Mouse (Mus musculus) layer of hippocampus, adult 6 months (tissue): ENCODE measurements around the gene Kcnj14. TPM values are rescaled to one million over a fixed set of nuclear protein-coding genes. Genes with fewer than 3 reads are reported as not detected.

ENCODE experiments used
- long read RNA-seq, 2 experiments: library from polyadenylated mRNA; unstranded; transcript quantifications; one replicate each; pipeline ENCODE4 v2.0.0; 2019 to 2020
- polyA plus RNA-seq: library from polyadenylated mRNA; unstranded; fragments of <200 nt; fragmentation: Nextera tagmentation; gene quantifications from 2 replicates; pipeline ENCODE4 v1.2.3, GENCODE M21; 2021

The Kcnj14 gene
- polyA plus RNA-seq: 1.5 and 2.2 TPM in 2 replicates
- long read RNA-seq, experiment 1, partial matches to known transcripts: 1 of 1 reads
- long read RNA-seq, experiment 1, other reads (novel, unspliced or antisense): 0 of 1 reads
- long read RNA-seq, experiment 2, transcript Kcnj14-201 (3 exons, 2,681 nt): major isoform, 12 of 28 reads
- long read RNA-seq, experiment 2, partial matches to known transcripts: 16 of 28 reads
- long read RNA-seq, experiment 2, other reads (novel, unspliced or antisense): 0 of 28 reads

GRCm38 (mm10) chr7:45824598-45824997, at the start of gene Kcnj14:
Kcnj14 (minus strand) TSS chr7:45824782.

GRCm38 (mm10) chr7:45872624-45873023, 48.0 kb upstream of the Kcnj14 start, which contains the start of gene Kdelr1:
Kdelr1 (plus strand) TSS chr7:45872772.

GRCm38 (mm10) chr7:45830427-45831127, 6.0 kb upstream of the Kcnj14 start, which contains the start of gene Grwd1:
Grwd1 (minus strand) TSS chr7:45830944.

GRCm38 (mm10) chr7:45813787-45814779, 10.5 kb downstream of the Kcnj14 start, which contains the start of gene Cyth2:
Cyth2 (minus strand) TSS chr7:45814581.

GRCm38 (mm10) chr7:45784524-45785372, 39.8 kb downstream of the Kcnj14 start, which contains the start of gene Sult2b1:
Sult2b1 (minus strand) TSS chr7:45784669.

GRCm38 (mm10) chr7:45783511-45784091, 41.0 kb downstream of the Kcnj14 start, which contains the start of gene Lmtk3:
Lmtk3 (plus strand) TSS chr7:45783738.

Other genes starting within 250 kb of the Kcnj14 start
- not detected in 2 replicates for gene Fgf21, start 209.3 kb downstream of the Kcnj14 start, polyA plus RNA-seq
- gene Fut1, start 207.5 kb downstream of the Kcnj14 start, polyA plus RNA-seq: 0.08 TPM in 1 of 2 replicates, not detected in the other
- 0.09 TPM in 1 of 2 replicates, not detected in the other for gene Izumo1, start 203.0 kb downstream of the Kcnj14 start, polyA plus RNA-seq
- gene Rasip1, start 197.3 kb downstream of the Kcnj14 start, polyA plus RNA-seq: 2.3 and 3.1 TPM in 2 replicates
- gene Mamstr, start 184.8 kb downstream of the Kcnj14 start, polyA plus RNA-seq: 1.1 and 1.2 TPM in 2 replicates
- gene Fut2, start 158.4 kb downstream of the Kcnj14 start, polyA plus RNA-seq: 0.10 and 0.16 TPM in 2 replicates
- gene Ntn5, start 140.8 kb downstream of the Kcnj14 start, polyA plus RNA-seq: 5.2 and 6.6 TPM in 2 replicates
- gene Sec1, start 130.4 kb downstream of the Kcnj14 start, polyA plus RNA-seq: 0.15 and 0.36 TPM in 2 replicates
- gene Car11, start 124.9 kb downstream of the Kcnj14 start, polyA plus RNA-seq: 39.6 and 49.9 TPM in 2 replicates
- gene Dbp, start 119.7 kb downstream of the Kcnj14 start, polyA plus RNA-seq: 49.2 and 52.8 TPM in 2 replicates
- gene Rpl18, start 109.3 kb downstream of the Kcnj14 start, polyA plus RNA-seq: 357 and 361 TPM in 2 replicates
- 5.5 and 6.1 TPM in 2 replicates for gene Sphk2, start 106.8 kb downstream of the Kcnj14 start, polyA plus RNA-seq
- 0.09 TPM in 1 of 2 replicates, not detected in the other for gene Fam83e, start 103.6 kb downstream of the Kcnj14 start, polyA plus RNA-seq
- not detected in 2 replicates for gene Spaca4, start 99.0 kb downstream of the Kcnj14 start, polyA plus RNA-seq
- gene Lmtk3, start 41.0 kb downstream of the Kcnj14 start, polyA plus RNA-seq: 6.9 and 9.4 TPM in 2 replicates
- 20.6 and 22.7 TPM in 2 replicates for gene Sult2b1, start 40.1 kb downstream of the Kcnj14 start, polyA plus RNA-seq
- gene Cyth2, start 10.2 kb downstream of the Kcnj14 start, polyA plus RNA-seq: 135 and 136 TPM in 2 replicates
- gene Grwd1, start 6.2 kb upstream of the Kcnj14 start, polyA plus RNA-seq: 23.8 and 25.5 TPM in 2 replicates
- 44.4 and 48.6 TPM in 2 replicates for gene Kdelr1, start 48.0 kb upstream of the Kcnj14 start, polyA plus RNA-seq
- gene Grin2d, start 53.6 kb upstream of the Kcnj14 start, polyA plus RNA-seq: 0.59 and 0.88 TPM in 2 replicates
- gene Syngr4, start 71.9 kb upstream of the Kcnj14 start, polyA plus RNA-seq: not detected in 2 replicates
- gene Tmem143, start 72.2 kb upstream of the Kcnj14 start, polyA plus RNA-seq: 2.6 and 3.3 TPM in 2 replicates
- 6.8 and 8.2 TPM in 2 replicates for gene Emp3, start 96.6 kb upstream of the Kcnj14 start, polyA plus RNA-seq
- gene Ccdc114, start 99.3 kb upstream of the Kcnj14 start, polyA plus RNA-seq: 1.2 and 2.6 TPM in 2 replicates
- gene Abcc6, start 205.5 kb upstream of the Kcnj14 start, polyA plus RNA-seq: 0.10 and 0.13 TPM in 2 replicates
- gene Nomo1, start 208.9 kb upstream of the Kcnj14 start, polyA plus RNA-seq: 21.3 and 22.8 TPM in 2 replicates